Mouse (Mus musculus): ENCODE data around the gene Cux2.

The Cux2 gene

GRCm38 (mm10) chr5:121834241-121834606 is 215.7 kb downstream of the Cux2 start:
- no peak for DNase-seq

GRCm38 (mm10) chr5:121833572-121834240 is 216.2 kb downstream of the Cux2 start:
- DNase-seq, result peak; percentile 60 to 78

- no peak for DNase-seq
Measured at GRCm38 (mm10) chr5:121833159-121833558, 216.7 kb downstream of the Cux2 start.

- DNase-seq, result no peak
Measured at GRCm38 (mm10) chr5:121832376-121833155, 217.3 kb downstream of the Cux2 start.

- no peak for DNase-seq
Measured at GRCm38 (mm10) chr5:121831002-121831601, 218.8 kb downstream of the Cux2 start.

GRCm38 (mm10) chr5:121828491-121829432 is 221.1 kb downstream of the Cux2 start:
- no peak for DNase-seq

GRCm38 (mm10) chr5:121827876-121828275 is 222.0 kb downstream of the Cux2 start:
- DNase-seq, result no peak

- no peak for DNase-seq
Measured at GRCm38 (mm10) chr5:121825606-121826005, 224.3 kb downstream of the Cux2 start.

- DNase-seq, result no peak
Measured at GRCm38 (mm10) chr5:121824121-121824520, 225.8 kb downstream of the Cux2 start.

- DNase-seq, result no peak
Measured at GRCm38 (mm10) chr5:121823668-121824067, 226.2 kb downstream of the Cux2 start.

- no peak for DNase-seq
Measured at GRCm38 (mm10) chr5:121822786-121823505, 227.0 kb downstream of the Cux2 start.

GRCm38 (mm10) chr5:121821552-121821951 is 228.3 kb downstream of the Cux2 start:
- DNase-seq, result no peak

GRCm38 (mm10) chr5:121821116-121821515 is 228.8 kb downstream of the Cux2 start:
- no peak for DNase-seq

GRCm38 (mm10) chr5:121820657-121821056 is 229.2 kb downstream of the Cux2 start:
- no peak for DNase-seq

GRCm38 (mm10) chr5:121820161-121820560 is 229.7 kb downstream of the Cux2 start:
- DNase-seq, result no peak

GRCm38 (mm10) chr5:121819559-121819958 is 230.3 kb downstream of the Cux2 start:
- no peak for DNase-seq

- no peak for DNase-seq
Measured at GRCm38 (mm10) chr5:121818862-121819261, 231.0 kb downstream of the Cux2 start.

- no peak for DNase-seq
Measured at GRCm38 (mm10) chr5:121818401-121818800, 231.5 kb downstream of the Cux2 start.

GRCm38 (mm10) chr5:121817551-121817950 is 232.4 kb downstream of the Cux2 start:
- DNase-seq, result no peak

GRCm38 (mm10) chr5:121816611-121817010 is 233.3 kb downstream of the Cux2 start:
- DNase-seq, result no peak

- DNase-seq, result no peak
Measured at GRCm38 (mm10) chr5:121815867-121816380, 234.0 kb downstream of the Cux2 start.

- peak in 1 of 2 experiments; percentile 38 for DNase-seq
Measured at GRCm38 (mm10) chr5:121815067-121815466, 234.8 kb downstream of the Cux2 start.
